Mouse (Mus musculus): Measurements from ENCODE around the gene Cpsf2. TPM values are rescaled to one million over a fixed set of nuclear protein-coding genes. Genes with fewer than 3 reads are reported as not detected.

The Cpsf2 gene
- polyA plus RNA-seq, 1 experiment from 2014 or later: 29.6 TPM

DNA sequence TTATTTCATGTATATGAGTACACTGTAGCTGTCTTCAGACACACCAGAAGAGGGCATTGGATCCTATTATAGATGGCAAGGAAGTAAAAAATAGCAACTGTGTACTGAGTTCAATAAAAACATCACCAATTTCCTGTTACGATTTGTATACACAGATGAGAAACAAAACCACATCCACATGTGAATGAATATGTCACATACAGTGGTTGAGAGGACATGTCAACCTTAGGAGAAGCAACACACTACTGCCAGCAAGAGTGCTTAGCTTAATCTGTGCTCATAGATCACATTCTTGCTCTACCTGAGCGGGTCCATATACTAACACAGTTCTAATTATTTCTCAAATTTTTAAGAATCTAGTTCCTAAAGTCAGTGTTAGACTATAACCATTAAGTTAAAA, 4.5 kb upstream of the Cpsf2 start:
- Histone ChIP-seq H3K4me3 (no peak overlapping the region), H3K9me3 (no peaks in the 10 kb centered on the region), H3K9ac (no peak overlapping the region), H3K36me3 (peaks cover 21% of the 10 kb centered on the region), H3K4me2 (no peak overlapping the region), H3K27me3 (no peaks in the 10 kb centered on the region), H3K27ac (replicated peaks) (no peak overlapping the region), H3K4me1 (replicated peaks) (peaks cover 14% of the 10 kb centered on the region)
- ATAC-seq (ENCODE audit: low FRiP score, low read depth): no peak
- 94% methylated on average over 2 of the region's 2 CpGs for WGBS

DNA sequence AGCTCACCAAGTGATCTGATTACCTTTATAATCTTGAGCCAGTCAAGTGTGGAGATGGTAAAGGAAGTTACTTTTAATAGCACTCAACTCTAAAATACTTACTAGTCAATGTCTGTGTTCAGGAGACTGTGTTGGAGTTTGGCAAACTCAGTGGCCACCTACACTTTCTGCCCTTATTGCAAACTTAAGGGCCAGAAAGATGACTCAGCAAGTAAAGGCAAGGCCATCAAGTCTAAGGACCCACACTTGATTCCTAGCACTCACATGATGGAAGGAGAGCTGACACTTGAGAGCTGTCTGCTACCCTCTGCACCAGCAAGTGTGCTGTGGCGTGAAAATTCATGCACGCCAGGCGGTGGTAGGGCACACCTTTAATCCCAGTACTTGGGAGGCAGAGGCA, 3.6 kb upstream of the Cpsf2 start:
- no peak for ATAC-seq (ENCODE audit: low FRiP score, low read depth)
- 99% methylated on average over 3 of the region's 3 CpGs for WGBS
- no peaks in the 10 kb centered on the region for H3K9me3 ChIP-seq
- no peak overlapping the region for H3K9ac ChIP-seq
- H3K4me3 ChIP-seq: no peak overlapping the region
- H3K4me1 ChIP-seq (replicated peaks): peaks cover 21% of the 10 kb centered on the region
- H3K27me3 ChIP-seq: no peaks in the 10 kb centered on the region
- H3K36me3 ChIP-seq: peaks cover 13% of the 10 kb centered on the region
- no peak overlapping the region for H3K27ac ChIP-seq (replicated peaks)
- H3K4me2 ChIP-seq: no peak overlapping the region

DNA sequence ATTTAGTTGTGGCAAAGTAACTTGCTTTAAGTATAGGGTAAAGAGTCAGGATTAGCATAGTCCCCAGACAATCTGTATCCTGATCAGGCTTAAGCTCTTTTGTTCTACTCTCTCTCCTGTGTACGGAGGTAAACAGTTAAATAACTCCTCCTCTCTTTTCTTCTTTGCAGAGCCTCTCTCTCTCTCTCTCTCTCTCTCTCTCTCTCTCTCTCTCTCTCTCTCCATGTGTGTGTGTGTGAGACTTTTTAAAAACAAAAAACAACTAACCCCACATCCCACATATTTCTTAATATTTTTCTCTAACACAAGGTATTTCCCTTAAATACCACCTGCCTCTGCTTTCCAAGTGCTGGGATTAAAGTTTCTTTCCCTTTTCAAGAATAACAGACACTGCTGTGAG, 1.2 kb upstream of the Cpsf2 start:
- ATAC-seq (ENCODE audit: low FRiP score, low read depth): no peak
- Histone ChIP-seq H3K9me3 (no peaks in the 10 kb centered on the region), H3K36me3 (no peaks in the 10 kb centered on the region), H3K4me3 (peak overlapping the region; percentile 71), H3K4me1 (replicated peaks) (peaks cover 25% of the 10 kb centered on the region), H3K9ac (peak overlapping the region; percentile 81), H3K27ac (replicated peaks) (peak overlapping the region; percentile 94; the same call in 1 of the 2 replicates), H3K27me3 (no peaks in the 10 kb centered on the region), H3K4me2 (peak overlapping the region; percentile 72)
- 6% methylated on average over 1 of the region's 1 CpGs for WGBS

DNA sequence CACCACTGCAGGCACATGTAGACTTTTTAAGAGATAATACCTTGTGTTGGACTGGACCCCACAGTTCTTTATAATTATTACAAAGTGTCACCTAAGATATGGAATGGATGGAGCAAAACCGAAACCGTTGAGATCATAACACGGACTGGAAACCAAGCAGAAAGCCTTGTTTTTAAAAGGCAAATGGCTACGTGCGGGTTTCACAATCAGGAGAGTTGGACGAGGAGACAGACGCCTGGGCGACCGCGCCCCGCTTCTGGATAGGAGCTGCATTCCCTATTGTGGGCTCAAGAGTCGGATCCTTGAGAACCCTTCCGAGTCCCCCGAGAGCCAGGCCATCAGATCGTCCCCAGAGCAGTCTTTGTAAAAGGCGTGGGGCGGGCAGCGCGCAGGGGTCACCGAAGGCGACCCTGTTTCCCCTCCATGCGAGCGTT, 604 bp upstream of the Cpsf2 start:
- Histone ChIP-seq H3K4me2 (peak overlapping the region; percentile 72), H3K4me3 (peak overlapping the region; percentile 71), H3K27me3 (no peaks in the 10 kb centered on the region), H3K4me1 (replicated peaks) (peaks cover 25% of the 10 kb centered on the region), H3K27ac (replicated peaks) (peak overlapping the region; percentile 94), H3K9ac (peak overlapping the region; percentile 81), H3K9me3 (no peaks in the 10 kb centered on the region), H3K36me3 (no peaks in the 10 kb centered on the region)
- under 1% methylated on average over 23 of the region's 23 CpGs for WGBS
- ATAC-seq (ENCODE audit: low FRiP score, low read depth): no peak; the same call in 1 of the 2 replicates

DNA sequence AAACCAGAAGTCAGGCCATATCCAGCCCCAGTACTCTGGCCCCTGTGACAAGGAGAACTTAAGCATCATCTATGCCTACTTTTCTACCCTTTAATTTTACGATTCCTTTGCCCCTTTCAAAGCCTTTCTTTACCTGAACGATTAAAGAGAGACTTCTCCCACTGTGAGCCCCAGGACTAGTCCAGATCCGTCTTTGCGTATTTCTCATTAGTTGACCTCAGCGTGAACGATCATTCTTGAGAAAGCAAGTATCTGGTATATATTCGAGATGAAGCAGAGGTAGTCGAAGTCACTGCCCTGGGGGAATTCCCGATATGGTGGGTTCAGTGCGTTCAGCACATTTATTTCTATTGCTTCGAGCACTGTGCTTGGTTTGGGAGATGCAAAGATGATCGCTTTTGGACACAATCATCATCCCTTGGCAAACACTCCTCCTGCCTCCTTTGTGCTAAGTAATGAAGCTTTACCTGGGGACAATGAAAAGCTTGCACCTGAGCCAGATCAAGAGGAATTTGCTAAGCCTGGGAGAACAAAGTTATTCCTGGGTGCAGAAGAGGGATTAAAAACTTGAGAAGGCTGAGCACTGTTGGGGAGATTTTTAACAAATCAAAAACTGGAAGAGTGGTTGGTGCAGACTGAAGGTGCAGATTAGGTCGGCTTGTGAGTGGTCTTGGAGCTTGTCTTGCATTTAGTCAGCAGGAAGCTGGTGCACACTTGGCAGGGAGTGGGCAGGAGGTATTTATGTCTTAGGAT, 1.0 kb downstream of the Cpsf2 start:
- peaks cover 25% of the 10 kb centered on the region for H3K4me1 ChIP-seq (replicated peaks)
- H3K4me2 ChIP-seq: peak overlapping the region; percentile 72
- H3K9me3 ChIP-seq: no peaks in the 10 kb centered on the region
- 22% methylated on average over 13 of the region's 13 CpGs for WGBS
- peak overlapping the region; percentile 71 for H3K4me3 ChIP-seq
- peak overlapping the region; percentile 94 for H3K27ac ChIP-seq (replicated peaks)
- H3K27me3 ChIP-seq: no peaks in the 10 kb centered on the region
- 0 out of 2 replicates have a peak, but pooled peaks cover under 1% of the 10 kb centered on the region for H3K36me3 ChIP-seq
- H3K9ac ChIP-seq: peak overlapping the region; percentile 81
- no peak for ATAC-seq (ENCODE audit: low FRiP score, low read depth)

DNA sequence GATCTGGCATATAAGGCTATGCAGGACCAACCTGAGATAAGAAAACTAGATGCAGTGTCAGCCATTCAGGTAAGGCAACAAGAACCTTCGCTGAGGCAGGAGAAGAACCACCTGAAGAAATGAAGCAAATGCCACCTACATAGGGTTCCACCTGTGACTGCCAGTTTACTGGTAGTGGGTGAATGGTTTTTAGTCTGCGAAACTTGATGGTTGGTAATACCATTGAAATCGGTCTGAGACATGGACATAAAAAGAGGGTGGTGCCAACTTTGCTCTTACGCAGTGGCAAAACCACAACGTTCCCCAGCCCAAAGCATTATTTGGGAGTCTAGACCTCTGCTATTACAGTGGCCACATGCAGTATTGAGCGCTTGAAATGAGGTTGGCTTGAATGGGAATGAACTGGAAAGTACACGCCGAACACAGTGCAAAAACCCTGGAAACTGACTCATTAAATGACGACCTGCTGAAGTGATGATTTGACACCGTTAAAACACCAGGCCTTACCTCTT, 1.7 kb downstream of the Cpsf2 start:
- Histone ChIP-seq H3K4me2 (peak overlapping the region; percentile 72), H3K4me1 (replicated peaks) (peaks cover 25% of the 10 kb centered on the region), H3K9ac (peak overlapping the region; percentile 81; the same call in 1 of the 2 replicates), H3K27me3 (no peaks in the 10 kb centered on the region), H3K4me3 (no peak overlapping the region), H3K27ac (replicated peaks) (no peak overlapping the region), H3K9me3 (no peaks in the 10 kb centered on the region), H3K36me3 (0 out of 2 replicates have a peak, but pooled peaks cover 5% of the 10 kb centered on the region)
- ATAC-seq (ENCODE audit: low FRiP score, low read depth): no peak
- WGBS: 95% methylated on average over 10 of the region's 10 CpGs

DNA sequence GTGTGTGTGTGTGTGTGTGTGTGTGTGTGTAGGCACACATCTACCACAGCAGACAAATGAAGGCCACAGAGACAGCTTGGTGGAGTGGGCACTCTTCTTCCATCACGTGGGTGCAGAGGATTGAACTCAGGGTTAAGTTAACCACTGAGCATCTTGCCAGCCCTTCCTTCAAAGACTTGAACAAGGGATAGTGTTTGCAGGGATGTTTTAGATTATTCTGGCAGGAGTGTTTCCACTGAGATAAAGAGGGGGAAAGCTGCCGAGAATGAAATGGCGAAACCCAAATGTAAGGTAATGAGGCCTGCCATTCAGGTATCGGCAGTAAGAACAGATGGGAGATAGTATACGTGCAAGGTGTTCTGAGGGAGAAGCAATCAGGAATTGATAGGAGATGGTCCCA, 2.4 kb downstream of the Cpsf2 start:
- ATAC-seq (ENCODE audit: low FRiP score, low read depth): no peak
- Histone ChIP-seq H3K36me3 (0 out of 2 replicates have a peak, but pooled peaks cover 11% of the 10 kb centered on the region), H3K4me2 (no peak overlapping the region), H3K4me1 (replicated peaks) (peaks cover 25% of the 10 kb centered on the region), H3K4me3 (no peak overlapping the region), H3K9ac (no peak overlapping the region), H3K27ac (replicated peaks) (no peak overlapping the region), H3K9me3 (no peaks in the 10 kb centered on the region), H3K27me3 (no peaks in the 10 kb centered on the region)
- WGBS: 90% methylated on average over 5 of the region's 5 CpGs

DNA sequence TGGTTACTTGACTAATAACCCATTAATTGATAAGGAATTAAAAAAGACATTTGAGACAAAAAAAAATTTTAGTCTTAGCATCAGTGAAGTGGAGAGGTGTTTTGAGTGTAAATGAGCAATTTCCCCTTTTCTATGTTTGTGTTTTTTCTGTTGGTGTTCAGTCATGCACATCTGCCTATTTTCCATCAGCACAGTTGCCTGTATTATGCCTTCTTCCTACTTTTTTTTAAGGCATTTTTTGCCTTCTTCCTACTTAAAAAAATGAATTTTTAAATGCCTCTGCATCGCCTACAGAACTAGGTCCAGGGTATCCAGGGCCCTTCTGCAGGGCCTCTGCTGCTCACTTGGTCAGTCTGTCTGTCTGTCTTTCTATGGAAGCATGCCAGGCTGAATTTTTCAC, 2.8 kb downstream of the Cpsf2 start:
- H3K4me1 ChIP-seq (replicated peaks): peaks cover 21% of the 10 kb centered on the region

DNA sequence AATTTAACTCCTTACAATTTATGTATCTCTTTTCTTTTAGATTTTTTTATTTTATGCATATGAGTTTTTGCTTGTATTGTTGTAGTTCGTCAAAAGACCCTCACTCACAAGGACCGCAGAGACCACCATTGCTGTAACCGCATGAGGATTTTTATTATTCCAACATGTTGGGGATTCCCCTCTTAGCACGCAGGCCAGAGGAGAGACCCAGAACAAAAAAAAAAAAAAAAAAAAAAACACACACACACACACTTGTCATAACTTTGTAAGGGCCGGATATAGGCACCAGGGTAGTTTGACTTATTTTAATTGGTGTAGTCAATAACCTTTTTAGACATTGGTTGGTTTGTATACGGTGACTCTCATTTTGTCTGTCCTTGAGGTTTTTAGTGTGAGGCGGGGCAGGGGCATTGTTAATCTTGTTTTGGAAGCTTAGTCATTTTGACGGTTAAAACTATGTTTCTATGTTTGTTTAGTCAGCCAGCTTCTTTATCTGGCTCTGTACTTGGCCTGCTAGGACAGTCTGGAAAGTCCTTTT, 3.5 kb downstream of the Cpsf2 start:
- Histone ChIP-seq H3K36me3 (peaks cover 21% of the 10 kb centered on the region), H3K4me2 (no peak overlapping the region), H3K4me3 (no peak overlapping the region), H3K27ac (replicated peaks) (no peak overlapping the region), H3K9me3 (no peaks in the 10 kb centered on the region), H3K9ac (no peak overlapping the region), H3K4me1 (replicated peaks) (peaks cover 17% of the 10 kb centered on the region), H3K27me3 (no peaks in the 10 kb centered on the region)
- WGBS: 94% methylated on average over 8 of the region's 8 CpGs
- no peak for ATAC-seq (ENCODE audit: low FRiP score, low read depth)

More for the DNA sequence above, 2.8 kb downstream of the Cpsf2 start:
- no peak for ATAC-seq (ENCODE audit: low FRiP score, low read depth)
- H3K9me3 ChIP-seq: no peaks in the 10 kb centered on the region
- no peak overlapping the region for H3K4me3 ChIP-seq
- H3K36me3 ChIP-seq: peaks cover 14% of the 10 kb centered on the region; the same call in 1 of the 2 replicates
- WGBS: 100% methylated on average over 1 of the region's 1 CpGs
- H3K4me2 ChIP-seq: no peak overlapping the region
- H3K9ac ChIP-seq: no peak overlapping the region
- H3K27ac ChIP-seq (replicated peaks): no peak overlapping the region
- H3K27me3 ChIP-seq: no peaks in the 10 kb centered on the region

DNA sequence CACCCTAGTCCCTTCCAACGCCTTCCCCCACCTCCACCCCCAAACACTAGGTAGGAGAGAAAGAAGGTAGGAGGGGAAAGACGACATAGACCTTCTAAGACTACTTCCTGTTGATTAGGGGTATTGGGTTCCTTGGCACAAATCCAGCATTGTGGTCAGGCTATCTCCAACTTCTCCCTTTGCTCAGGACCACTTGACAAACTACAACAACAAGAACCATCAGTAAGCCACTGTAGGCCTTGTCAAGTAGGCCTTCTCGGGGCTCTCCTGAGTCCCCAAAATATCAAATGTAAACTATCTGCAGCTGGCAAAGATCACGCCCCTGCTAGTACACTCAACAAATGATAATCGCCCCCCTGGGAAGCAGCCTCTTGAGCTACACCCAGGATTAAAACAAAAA, 4.5 kb downstream of the Cpsf2 start:
- Histone ChIP-seq H3K36me3 (peaks cover 27% of the 10 kb centered on the region), H3K9me3 (no peaks in the 10 kb centered on the region), H3K4me2 (no peak overlapping the region), H3K27ac (replicated peaks) (no peak overlapping the region), H3K9ac (no peak overlapping the region), H3K4me1 (replicated peaks) (peaks cover 11% of the 10 kb centered on the region), H3K27me3 (no peaks in the 10 kb centered on the region), H3K4me3 (no peak overlapping the region)
- 78% methylated on average over 5 of the region's 5 CpGs for WGBS
- ATAC-seq (ENCODE audit: low FRiP score, low read depth): no peak

DNA sequence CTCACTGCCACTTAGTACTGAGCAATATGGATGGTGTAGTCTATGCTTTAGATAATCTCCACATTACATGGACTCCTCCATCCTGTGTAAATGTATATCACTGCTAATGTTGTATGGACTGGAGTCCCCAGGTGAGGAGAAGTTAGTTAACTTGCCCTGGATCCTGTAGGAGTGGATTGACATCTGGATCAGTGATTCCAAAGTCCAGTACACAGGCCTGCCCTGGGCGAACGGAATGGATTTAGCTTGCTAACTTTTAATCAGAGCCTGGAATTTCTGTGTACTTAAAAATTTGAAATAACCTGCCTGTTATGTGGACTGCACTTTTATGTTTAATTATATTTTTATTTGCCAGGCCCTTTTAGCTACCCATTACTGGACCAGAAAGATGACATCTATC, 5.8 kb downstream of the Cpsf2 start:
- Histone ChIP-seq H3K27ac (replicated peaks) (no peak overlapping the region), H3K4me2 (no peak overlapping the region), H3K9ac (no peak overlapping the region), H3K36me3 (peaks cover 34% of the 10 kb centered on the region), H3K4me1 (replicated peaks) (peaks cover 10% of the 10 kb centered on the region), H3K27me3 (no peaks in the 10 kb centered on the region), H3K9me3 (no peaks in the 10 kb centered on the region), H3K4me3 (no peak overlapping the region)
- WGBS: 94% methylated on average over 2 of the region's 2 CpGs
- ATAC-seq (ENCODE audit: low FRiP score, low read depth): no peak

DNA sequence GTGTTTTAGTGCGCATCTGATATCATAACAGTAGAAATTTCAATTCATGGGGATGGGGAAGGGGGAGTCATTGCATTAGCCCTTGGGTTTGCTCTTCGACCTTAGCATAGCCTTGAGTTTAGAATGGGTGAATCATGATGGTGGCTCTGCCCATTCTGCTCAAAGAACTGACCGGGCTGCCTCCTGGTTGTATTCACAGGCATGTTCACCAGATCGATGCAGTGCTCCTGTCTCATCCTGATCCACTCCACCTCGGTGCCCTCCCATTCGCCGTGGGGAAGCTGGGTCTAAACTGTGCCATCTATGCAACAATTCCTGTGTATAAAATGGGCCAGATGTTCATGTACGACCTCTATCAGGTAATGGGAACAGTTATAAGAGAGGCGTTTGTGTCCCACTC, 7.2 kb downstream of the Cpsf2 start:
- Histone ChIP-seq H3K9me3 (no peaks in the 10 kb centered on the region), H3K4me2 (no peak overlapping the region), H3K27me3 (no peaks in the 10 kb centered on the region), H3K9ac (no peak overlapping the region), H3K27ac (replicated peaks) (no peak overlapping the region), H3K36me3 (peaks cover 45% of the 10 kb centered on the region), H3K4me3 (no peak overlapping the region), H3K4me1 (replicated peaks) (no peaks in the 10 kb centered on the region)
- no peak for ATAC-seq (ENCODE audit: low FRiP score, low read depth)
- WGBS: 96% methylated on average over 9 of the region's 9 CpGs
